Mouse (Mus musculus): ENCODE results near the gene Hdgf. TPM values are rescaled to one million over a fixed set of nuclear protein-coding genes. Genes with fewer than 3 reads are reported as not detected.

Hdgf gene
- total RNA-seq, 2 experiments from 2014 or later, result 121 to 125 TPM

GRCm38 (mm10) chr3:87909381-87909780, 3.3 kb downstream of the Hdgf start:
- DNase-seq (ENCODE audit: low spot score in 2 of 2), result peak in 1 of 2 experiments; percentile 9

GRCm38 (mm10) chr3:87909874-87910273, 3.8 kb downstream of the Hdgf start:
- DNase-seq (ENCODE audit: low spot score in 2 of 2), result peak in 1 of 2 experiments; percentile 9

- DNase-seq (ENCODE audit: low spot score in 2 of 2), result peak; percentile 67 to 69
Measured at GRCm38 (mm10) chr3:87910573-87911141, 4.5 kb downstream of the Hdgf start.

- DNase-seq (ENCODE audit: low spot score in 2 of 2), result no peak
Measured at GRCm38 (mm10) chr3:87913491-87913890, 7.4 kb downstream of the Hdgf start.

- no peak for DNase-seq (ENCODE audit: low spot score in 2 of 2)
Measured at GRCm38 (mm10) chr3:87913891-87914290, 7.8 kb downstream of the Hdgf start.

GRCm38 (mm10) chr3:87916990-87917389, 10.9 kb downstream of the Hdgf start:
- no peak for DNase-seq (ENCODE audit: low spot score in 2 of 2)

GRCm38 (mm10) chr3:87918551-87918950, 12.4 kb downstream of the Hdgf start:
- DNase-seq (ENCODE audit: low spot score in 2 of 2), result peak in 1 of 2 experiments; percentile 15

GRCm38 (mm10) chr3:87919336-87920108, 13.4 kb downstream of the Hdgf start, which contains the start of gene Mrpl24:
Gene Mrpl24, plus strand, starts transcription at chr3:87919506.
- peak; percentile 72 to 77 for DNase-seq (ENCODE audit: low spot score in 2 of 2)

- no peak for DNase-seq (ENCODE audit: low spot score in 2 of 2)
Measured at GRCm38 (mm10) chr3:87920270-87920943, 14.3 kb downstream of the Hdgf start.

- no peak for DNase-seq (ENCODE audit: low spot score in 2 of 2)
Measured at GRCm38 (mm10) chr3:87924996-87925395, 18.9 kb downstream of the Hdgf start.

- no peak for DNase-seq (ENCODE audit: low spot score in 2 of 2)
Measured at GRCm38 (mm10) chr3:87927452-87927851, 21.3 kb downstream of the Hdgf start.

GRCm38 (mm10) chr3:87929341-87930077, 23.4 kb downstream of the Hdgf start:
- DNase-seq (ENCODE audit: low spot score in 2 of 2), result no peak

GRCm38 (mm10) chr3:87930078-87930795, 24.1 kb downstream of the Hdgf start, which contains the start of the genes Isg20l2 and Rrnad1:
Gene Isg20l2, plus strand, starts transcription at chr3:87930314.
Gene Rrnad1, minus strand, starts transcription at chr3:87930717.
- peak; percentile 97 to 98 for DNase-seq (ENCODE audit: low spot score in 2 of 2)

GRCm38 (mm10) chr3:87934026-87934425, 27.9 kb downstream of the Hdgf start:
- no peak for DNase-seq (ENCODE audit: low spot score in 2 of 2)

- DNase-seq (ENCODE audit: low spot score in 2 of 2), result no peak
Measured at GRCm38 (mm10) chr3:87934501-87934900, 28.4 kb downstream of the Hdgf start.

GRCm38 (mm10) chr3:87935201-87935600, 29.1 kb downstream of the Hdgf start:
- no peak for DNase-seq (ENCODE audit: low spot score in 2 of 2)

GRCm38 (mm10) chr3:87935776-87936175, 29.7 kb downstream of the Hdgf start:
- peak; percentile 84 to 89 for DNase-seq (ENCODE audit: low spot score in 2 of 2)

GRCm38 (mm10) chr3:87940611-87941010, 34.5 kb downstream of the Hdgf start:
- no peak for DNase-seq (ENCODE audit: low spot score in 2 of 2)

- no peak for DNase-seq (ENCODE audit: low spot score in 2 of 2)
Measured at GRCm38 (mm10) chr3:87942471-87942870, 36.4 kb downstream of the Hdgf start.

- no peak for DNase-seq (ENCODE audit: low spot score in 2 of 2)
Measured at GRCm38 (mm10) chr3:87943586-87943985, 37.5 kb downstream of the Hdgf start.
